Mouse (Mus musculus) embryonic facial prominence, embryonic 10.5 days (tissue): ENCODE data around the gene Ckap2l. TPM values are rescaled to one million over a fixed set of nuclear protein-coding genes. Genes with fewer than 3 reads are reported as not detected.

ENCODE experiments used
- DNase-seq: peaks from one replicate; pipeline ENCODE4 v3.0.0-alpha.2; 2017; ENCODE audit warnings: low spot score
- H3K27ac ChIP-seq: fragments of 300-500 bp; sonication (generic); replicated peaks from 2 replicates; pipeline ENCODE4 v1.5.1; 2016; ENCODE audit warnings: mild to moderate bottlenecking
- H3K27me3 ChIP-seq: fragments of 300-500 bp; sonication (generic); replicated peaks from 2 replicates; pipeline ENCODE4 v1.6.1; 2016; ENCODE audit warnings: low read depth, mild to moderate bottlenecking; ENCODE audit not compliant: poor library complexity, severe bottlenecking
- H3K36me3 ChIP-seq: fragments of 300-500 bp; sonication (generic); replicated peaks from 2 replicates; pipeline ENCODE4 v1.6.1; 2016; ENCODE audit warnings: mild to moderate bottlenecking, moderate library complexity
- H3K4me1 ChIP-seq: fragments of 300-500 bp; sonication (generic); 2 replicates; pipeline ENCODE4 v1.6.1; 2016
- H3K4me3 ChIP-seq: fragments of 300-500 bp; sonication (generic); 2 replicates; pipeline ENCODE4 v1.5.1; 2016; ENCODE audit warnings: mild to moderate bottlenecking, moderate library complexity
- H3K9me3 ChIP-seq: fragments of 300-500 bp; sonication (generic); 2 replicates; pipeline ENCODE4 v1.6.1; 2016; ENCODE audit warnings: mild to moderate bottlenecking
- WGBS: fragments of 180-500 bp; shearing (Covaris S2); methylation state at CpG from one replicate; pipeline ENCODE4 v1.1.7; 2016; 5-methylcytosine and 5-hydroxymethylcytosine counted together
- polyA plus RNA-seq: library from polyadenylated mRNA; unstranded; fragments of >200 nt; fragmentation: Nextera tagmentation; extraction: Ambion mirVana; gene quantifications from 2 replicates; pipeline ENCODE4 v1.2.1, GENCODE M21; 2016

Ckap2l gene
- polyA plus RNA-seq, 1 experiment from 2014 or later: 65.4 TPM

DNA sequence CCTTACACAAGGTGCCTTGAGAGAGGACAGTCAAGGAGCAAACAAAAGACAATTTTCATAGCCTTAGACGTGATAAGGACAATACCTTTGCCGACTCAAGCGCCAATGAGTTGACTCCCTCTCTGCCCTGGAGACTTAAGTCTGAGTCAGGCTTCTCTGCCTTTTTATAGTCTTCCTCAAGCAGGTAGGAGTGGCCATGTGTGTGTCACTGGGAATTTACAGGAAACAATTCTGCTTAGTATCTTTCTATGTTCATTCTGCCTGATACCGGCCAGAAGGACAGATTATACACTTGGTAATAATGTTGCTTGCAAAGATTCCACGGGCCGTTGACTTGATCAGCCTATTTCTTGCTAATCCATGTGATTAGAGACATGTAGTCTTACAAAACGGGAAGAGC lies 12.8 kb upstream of the Ckap2l start, which contains the start of gene Il1a:
Il1a (minus strand) TSS at position 137 of the 400 bp plus-strand sequence.
- no peak within 1 kb of the TSS for H3K4me3 ChIP-seq
- WGBS: 86% methylated on average over 7 of the region's 7 CpGs
- H3K27ac ChIP-seq: no peak within 1 kb of the TSS
- no peaks in the 10 kb centered on the region for H3K36me3 ChIP-seq
- H3K4me1 ChIP-seq: 0 out of 2 replicates have a peak, but pooled peaks cover 3% of the 10 kb centered on the region
- no peaks in the 10 kb centered on the region for H3K9me3 ChIP-seq
- DNase-seq: no peak
- H3K27me3 ChIP-seq: no peaks in the 10 kb centered on the region

DNA sequence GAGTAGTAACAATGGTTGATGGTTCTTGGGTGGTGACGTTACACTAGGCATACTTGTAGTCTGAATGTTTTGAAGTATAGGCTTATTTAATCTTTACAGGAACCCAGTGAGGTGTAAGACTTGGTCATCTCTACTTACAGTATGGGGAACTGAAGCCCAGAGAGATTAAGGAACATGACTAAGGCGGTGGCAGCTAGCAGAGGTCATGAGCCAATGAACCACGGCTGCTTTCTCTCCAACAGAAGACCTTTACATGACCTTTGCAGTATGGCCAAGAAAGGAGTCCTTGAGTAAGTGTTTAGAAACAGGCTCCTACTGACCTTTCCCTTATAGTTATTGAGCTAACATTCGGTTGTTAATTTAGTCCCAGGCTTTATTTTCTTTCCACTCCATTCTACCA lies 9.0 kb upstream of the Ckap2l start:
- H3K9me3 ChIP-seq: no peaks in the 10 kb centered on the region
- no peak for DNase-seq
- H3K4me1 ChIP-seq: no peaks in the 10 kb centered on the region
- no peaks in the 10 kb centered on the region for H3K36me3 ChIP-seq
- H3K4me3 ChIP-seq: no peak overlapping the region
- H3K27me3 ChIP-seq: no peaks in the 10 kb centered on the region
- H3K27ac ChIP-seq: no peak overlapping the region
- WGBS: 71% methylated on average over 4 of the region's 4 CpGs

DNA sequence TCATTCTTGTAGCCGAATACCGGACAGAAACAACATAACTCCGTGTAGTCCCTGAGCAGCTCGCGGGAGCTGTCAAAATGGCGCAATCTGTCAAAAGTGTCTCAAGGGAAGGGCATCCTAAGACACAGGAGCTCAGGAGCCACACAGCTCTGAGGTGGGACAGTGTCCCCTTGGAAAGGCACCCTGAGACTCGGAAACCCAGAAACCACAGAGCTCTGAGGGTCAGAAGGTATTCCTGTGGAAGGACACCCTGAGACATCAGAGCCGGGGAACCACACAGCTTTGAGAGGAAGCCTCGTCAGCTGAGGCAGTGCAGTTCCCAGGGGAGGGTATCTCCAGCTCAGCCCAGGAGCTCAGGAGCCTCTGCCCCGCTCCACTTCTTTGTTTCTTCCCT lies 574 bp upstream of the Ckap2l start:
- Histone ChIP-seq H3K4me3 (peak overlapping the region; percentile 93), H3K36me3 (peaks cover 16% of the 10 kb centered on the region), H3K27ac (peak overlapping the region; percentile 96), H3K27me3 (no peaks in the 10 kb centered on the region), H3K4me1 (peaks cover 24% of the 10 kb centered on the region), H3K9me3 (no peaks in the 10 kb centered on the region)
- 4% methylated on average over 10 of the region's 10 CpGs for WGBS
- no peak for DNase-seq

DNA sequence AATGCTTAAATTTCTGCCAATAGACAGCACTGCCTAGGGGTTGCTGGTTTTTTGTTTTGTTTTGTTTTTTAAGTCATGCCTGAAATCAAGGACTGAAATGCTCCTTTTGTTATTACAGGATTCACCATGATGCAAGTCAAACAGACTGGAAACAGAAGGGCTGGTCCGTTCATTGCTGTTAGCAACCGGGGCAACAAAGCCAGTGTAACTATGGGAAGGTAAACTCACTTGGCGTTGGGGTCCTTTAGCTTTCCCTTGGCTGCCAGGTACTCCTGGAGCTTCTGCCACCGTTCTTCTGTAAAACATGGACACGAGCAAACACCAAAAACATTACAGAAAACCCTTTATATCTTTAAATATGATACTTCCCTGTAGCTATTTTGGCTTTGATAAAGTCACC lies 926 bp downstream of the Ckap2l start:
- Histone ChIP-seq H3K27ac (peak overlapping the region; percentile 96), H3K4me1 (peaks cover 24% of the 10 kb centered on the region), H3K4me3 (peak overlapping the region; percentile 93), H3K36me3 (peaks cover 22% of the 10 kb centered on the region), H3K9me3 (no peaks in the 10 kb centered on the region), H3K27me3 (no peaks in the 10 kb centered on the region)
- DNase-seq: no peak
- WGBS: 78% methylated on average over 5 of the region's 5 CpGs

DNA sequence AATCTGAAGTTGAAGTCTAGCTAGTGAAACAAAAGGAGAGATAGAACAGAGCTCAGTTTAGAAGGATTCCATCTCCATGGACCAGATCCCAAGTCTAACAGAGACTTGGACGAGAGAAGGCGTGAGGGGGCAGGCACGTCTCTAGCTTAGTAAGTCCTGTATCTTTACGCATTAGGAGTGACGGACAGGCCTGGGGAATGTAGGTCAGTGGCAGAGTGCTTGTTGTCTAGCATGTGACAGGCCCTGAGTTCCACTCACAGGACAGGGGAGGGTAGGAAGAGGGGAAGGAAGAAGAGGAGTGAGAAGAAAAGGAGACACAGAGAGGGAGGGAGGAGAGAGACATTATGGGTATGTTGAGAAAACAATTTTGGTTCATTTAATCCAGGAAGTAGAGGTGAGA lies 1.9 kb downstream of the Ckap2l start:
- WGBS: 94% methylated on average over 5 of the region's 5 CpGs

DNA sequence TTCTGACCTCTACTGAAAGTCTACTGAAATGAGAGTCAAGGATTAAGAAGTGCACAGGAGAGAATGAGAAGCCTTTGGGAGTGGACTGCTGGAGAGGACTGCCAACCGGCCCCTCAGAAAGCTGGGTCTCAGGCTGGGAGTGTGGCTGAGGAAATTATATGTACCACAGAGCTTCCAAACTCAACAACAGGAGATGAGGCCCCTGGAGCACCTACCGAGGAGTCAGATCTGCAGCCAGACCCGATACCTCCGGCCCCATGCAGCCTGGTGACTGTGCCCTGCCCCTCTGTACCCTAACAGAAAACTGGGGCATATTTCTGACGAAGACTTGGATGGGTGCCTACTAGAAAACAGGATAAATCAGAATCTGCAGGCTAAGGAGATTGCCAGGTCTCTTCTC lies 23.2 kb downstream of the Ckap2l start:
- Histone ChIP-seq H3K27me3 (no peaks in the 10 kb centered on the region), H3K9me3 (no peaks in the 10 kb centered on the region), H3K36me3 (peaks cover 100% of the 10 kb centered on the region), H3K4me1 (no peaks in the 10 kb centered on the region), H3K27ac (no peak overlapping the region), H3K4me3 (no peak overlapping the region)
- no peak for DNase-seq
- WGBS: 94% methylated on average over 5 of the region's 5 CpGs

More for the DNA sequence above, 1.9 kb downstream of the Ckap2l start:
- peaks cover 24% of the 10 kb centered on the region for H3K4me1 ChIP-seq
- no peak for DNase-seq
- no peak overlapping the region for H3K27ac ChIP-seq
- H3K9me3 ChIP-seq: no peaks in the 10 kb centered on the region
- H3K36me3 ChIP-seq: peaks cover 33% of the 10 kb centered on the region
- no peaks in the 10 kb centered on the region for H3K27me3 ChIP-seq
- peak overlapping the region; percentile 93; the same call in 1 of the 2 replicates for H3K4me3 ChIP-seq

DNA sequence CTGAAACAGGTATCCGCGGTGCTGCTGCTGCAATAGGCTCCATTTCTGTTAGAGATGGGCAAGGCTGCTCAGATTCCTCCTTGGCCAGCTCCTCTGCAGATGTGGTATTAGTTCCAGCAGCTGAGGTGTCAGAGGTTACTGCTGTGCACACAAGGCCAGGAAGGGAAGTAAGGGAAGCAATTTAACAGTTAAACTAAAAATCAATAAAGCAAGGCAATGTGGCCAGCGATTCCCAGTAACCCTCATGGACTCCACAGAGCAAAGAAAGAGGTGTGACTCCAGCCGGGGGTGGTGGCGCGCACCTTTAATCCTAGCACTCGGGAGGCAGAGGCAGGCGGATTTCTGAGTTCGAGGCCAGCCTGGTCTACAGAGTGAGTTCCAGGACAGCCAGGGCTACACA lies 26.4 kb downstream of the Ckap2l start:
- DNase-seq: no peak
- no peaks in the 10 kb centered on the region for H3K4me1 ChIP-seq
- peaks cover 7% of the 10 kb centered on the region; the same call in 1 of the 2 replicates for H3K9me3 ChIP-seq
- H3K36me3 ChIP-seq: peaks cover 98% of the 10 kb centered on the region
- no peaks in the 10 kb centered on the region for H3K27me3 ChIP-seq
- 84% methylated on average over 9 of the region's 9 CpGs for whole genome bisulfite sequencing
- H3K27ac ChIP-seq: no peak overlapping the region
- H3K4me3 ChIP-seq: no peak overlapping the region

DNA sequence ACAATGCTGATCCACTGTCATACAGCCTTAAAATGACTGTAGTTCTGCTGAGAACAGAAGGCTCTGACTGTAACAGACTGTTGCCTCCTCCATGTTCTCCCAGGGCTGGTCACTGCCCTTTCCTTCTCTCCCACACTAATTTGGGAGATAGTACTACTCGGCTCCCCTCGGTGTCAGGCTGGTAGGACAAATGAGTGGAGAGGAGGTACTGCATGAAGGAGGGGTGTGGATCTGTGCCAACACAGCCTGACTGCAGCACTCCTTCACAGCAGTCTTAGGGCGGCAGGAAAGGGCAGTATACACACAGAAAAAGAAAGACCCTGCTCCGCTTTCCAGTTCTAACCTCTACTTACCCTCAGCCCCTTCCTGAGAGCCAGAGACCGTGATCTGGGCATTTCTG lies 27.0 kb downstream of the Ckap2l start:
- WGBS: 93% methylated on average over 5 of the region's 5 CpGs
- Histone ChIP-seq H3K4me3 (no peak overlapping the region), H3K9me3 (peaks cover 7% of the 10 kb centered on the region; the same call in 1 of the 2 replicates), H3K27me3 (no peaks in the 10 kb centered on the region), H3K4me1 (no peaks in the 10 kb centered on the region), H3K27ac (no peak overlapping the region), H3K36me3 (peaks cover 91% of the 10 kb centered on the region)
- no peak for DNase-seq

DNA sequence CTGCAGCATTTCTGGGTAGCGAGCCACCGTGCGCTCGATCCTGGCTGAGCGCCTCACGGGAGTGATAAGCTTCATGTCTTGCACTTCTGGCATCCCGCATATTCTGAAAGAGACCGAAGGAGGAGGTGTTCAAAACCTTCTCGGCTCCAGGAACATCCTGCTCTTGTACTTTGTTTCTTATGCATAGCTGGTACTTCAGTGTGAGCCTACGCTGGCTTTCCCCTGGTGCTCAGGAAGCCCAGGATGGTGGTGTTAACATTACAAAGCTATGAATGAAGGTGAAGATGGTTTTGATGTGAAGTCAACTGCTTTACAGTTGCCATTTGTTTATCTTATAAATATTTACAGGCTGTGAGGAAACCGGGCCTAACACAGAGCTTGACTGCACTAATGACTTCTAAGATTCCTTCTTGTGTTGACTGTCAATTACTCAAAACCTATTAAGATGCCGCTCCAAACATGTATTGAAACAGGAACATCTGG lies 27.8 kb downstream of the Ckap2l start:
- H3K4me3 ChIP-seq: no peak overlapping the region
- peaks cover 7% of the 10 kb centered on the region; the same call in 1 of the 2 replicates for H3K9me3 ChIP-seq
- no peak overlapping the region for H3K27ac ChIP-seq
- no peaks in the 10 kb centered on the region for H3K4me1 ChIP-seq
- 96% methylated on average over 12 of the region's 12 CpGs for WGBS
- peaks cover 84% of the 10 kb centered on the region for H3K36me3 ChIP-seq
- DNase-seq: no peak
- no peaks in the 10 kb centered on the region for H3K27me3 ChIP-seq

DNA sequence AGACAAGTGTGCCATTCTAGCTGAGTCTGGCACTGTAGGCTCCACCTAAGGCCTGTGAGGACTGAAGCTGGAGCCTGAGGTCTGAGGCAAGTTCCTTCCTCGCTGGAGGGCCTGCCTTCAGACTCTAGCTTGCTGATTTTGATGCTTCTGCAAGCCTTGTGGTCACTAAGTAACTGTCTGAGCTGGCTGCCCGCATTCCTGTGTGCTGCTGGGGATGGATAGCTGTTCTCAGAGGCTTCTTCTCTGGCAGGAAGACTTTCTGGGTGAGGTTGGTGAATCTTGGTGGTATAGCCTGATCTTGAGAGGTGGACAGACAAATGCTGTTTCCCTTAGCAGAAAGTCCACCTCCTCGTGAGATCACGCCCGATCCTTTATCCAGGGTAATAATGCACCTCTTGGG lies 29.3 kb downstream of the Ckap2l start:
- Histone ChIP-seq H3K4me1 (no peaks in the 10 kb centered on the region), H3K36me3 (peaks cover 69% of the 10 kb centered on the region), H3K27me3 (no peaks in the 10 kb centered on the region), H3K9me3 (peaks cover 7% of the 10 kb centered on the region; the same call in 1 of the 2 replicates), H3K4me3 (no peak overlapping the region), H3K27ac (no peak overlapping the region)
- DNase-seq: no peak
- 95% methylated on average over 5 of the region's 5 CpGs for WGBS

DNA sequence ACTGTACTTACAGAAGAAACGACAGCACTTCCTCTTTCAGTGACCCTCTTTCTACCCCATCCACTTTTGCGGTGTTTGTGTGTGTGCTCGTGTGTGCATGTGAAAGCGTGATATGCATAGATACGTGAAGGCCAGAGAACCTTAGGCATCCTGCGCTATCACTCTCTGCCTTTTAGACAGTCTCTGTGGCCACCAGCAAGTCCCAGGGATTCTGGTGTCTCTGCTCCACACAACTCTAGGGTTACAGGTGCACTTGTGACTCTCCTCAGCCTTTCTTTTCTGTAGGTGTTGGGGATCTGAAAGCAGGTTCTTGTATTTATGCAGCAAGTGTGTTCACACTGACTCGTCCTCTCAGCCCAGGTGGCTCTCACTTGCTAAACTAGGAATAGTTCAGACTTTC lies 31.7 kb downstream of the Ckap2l start:
- H3K27ac ChIP-seq: no peak overlapping the region
- H3K27me3 ChIP-seq: no peaks in the 10 kb centered on the region
- peaks cover 5% of the 10 kb centered on the region; the same call in 1 of the 2 replicates for H3K4me1 ChIP-seq
- WGBS: 93% methylated on average over 7 of the region's 7 CpGs
- H3K9me3 ChIP-seq: peaks cover 7% of the 10 kb centered on the region; the same call in 1 of the 2 replicates
- DNase-seq: no peak
- peaks cover 45% of the 10 kb centered on the region for H3K36me3 ChIP-seq
- no peak overlapping the region for H3K4me3 ChIP-seq

DNA sequence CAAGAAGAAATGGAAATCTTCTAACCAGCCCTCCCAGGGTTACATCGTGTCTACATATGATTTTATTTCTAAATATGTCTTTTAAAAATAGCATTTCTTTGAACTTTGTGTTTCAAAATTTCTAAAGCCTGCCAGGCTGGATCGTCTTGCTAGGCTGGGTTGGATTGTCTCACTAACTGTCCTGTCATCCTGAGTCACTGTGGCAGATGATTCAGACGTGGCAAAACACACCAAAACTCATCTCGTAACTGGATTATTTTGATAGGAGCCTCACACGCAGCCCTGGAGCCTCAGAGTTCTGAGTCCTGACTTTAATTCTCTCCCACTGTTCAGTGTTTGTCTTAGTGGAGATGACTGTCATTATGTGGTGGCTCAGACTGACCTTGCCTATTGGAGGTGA lies 33.9 kb downstream of the Ckap2l start:
- Histone ChIP-seq H3K27ac (no peak overlapping the region), H3K4me1 (peaks cover 8% of the 10 kb centered on the region; the same call in 1 of the 2 replicates), H3K36me3 (peaks cover 22% of the 10 kb centered on the region), H3K4me3 (no peak overlapping the region), H3K9me3 (peaks cover 7% of the 10 kb centered on the region; the same call in 1 of the 2 replicates), H3K27me3 (no peaks in the 10 kb centered on the region)
- no peak for DNase-seq
- WGBS: 74% methylated on average over 5 of the region's 5 CpGs

DNA sequence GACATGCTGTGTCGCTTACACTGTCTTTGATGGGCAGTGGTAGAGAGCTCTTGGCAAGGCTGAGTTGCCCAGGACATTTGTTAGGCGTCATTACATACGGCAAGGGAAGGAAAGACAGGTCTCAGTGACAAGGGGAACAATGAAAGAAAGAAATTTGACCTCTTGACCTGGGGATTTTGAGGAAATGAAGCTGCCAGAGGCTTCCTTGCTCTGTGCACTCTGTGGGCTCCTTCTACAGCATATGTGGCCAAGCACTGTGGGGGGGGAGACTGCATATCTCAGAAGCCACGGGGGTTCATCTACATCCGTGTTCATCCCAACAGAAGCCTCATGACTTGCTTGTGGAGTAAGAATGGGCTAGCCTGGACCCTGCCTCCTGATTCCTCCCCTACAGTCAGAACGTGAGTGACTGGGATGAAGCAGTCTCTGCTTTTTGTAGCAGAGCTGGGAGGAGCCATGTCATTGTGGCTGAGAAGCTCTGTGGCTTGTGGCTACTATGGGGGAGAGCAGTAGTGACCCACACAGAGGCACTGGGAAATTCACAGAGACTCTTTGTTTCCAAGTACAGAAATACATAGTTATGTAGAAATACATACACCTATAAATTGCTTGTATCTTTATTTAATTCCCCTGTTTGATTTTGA lies 35.7 kb downstream of the Ckap2l start:
- Histone ChIP-seq H3K4me1 (peaks cover 13% of the 10 kb centered on the region), H3K27ac (no peak overlapping the region), H3K4me3 (no peak overlapping the region), H3K27me3 (no peaks in the 10 kb centered on the region), H3K36me3 (peaks cover 4% of the 10 kb centered on the region), H3K9me3 (peaks cover 4% of the 10 kb centered on the region; the same call in 1 of the 2 replicates)
- DNase-seq: no peak
- WGBS: 50% methylated on average over 6 of the region's 6 CpGs
